In the genomic region with DNA sequence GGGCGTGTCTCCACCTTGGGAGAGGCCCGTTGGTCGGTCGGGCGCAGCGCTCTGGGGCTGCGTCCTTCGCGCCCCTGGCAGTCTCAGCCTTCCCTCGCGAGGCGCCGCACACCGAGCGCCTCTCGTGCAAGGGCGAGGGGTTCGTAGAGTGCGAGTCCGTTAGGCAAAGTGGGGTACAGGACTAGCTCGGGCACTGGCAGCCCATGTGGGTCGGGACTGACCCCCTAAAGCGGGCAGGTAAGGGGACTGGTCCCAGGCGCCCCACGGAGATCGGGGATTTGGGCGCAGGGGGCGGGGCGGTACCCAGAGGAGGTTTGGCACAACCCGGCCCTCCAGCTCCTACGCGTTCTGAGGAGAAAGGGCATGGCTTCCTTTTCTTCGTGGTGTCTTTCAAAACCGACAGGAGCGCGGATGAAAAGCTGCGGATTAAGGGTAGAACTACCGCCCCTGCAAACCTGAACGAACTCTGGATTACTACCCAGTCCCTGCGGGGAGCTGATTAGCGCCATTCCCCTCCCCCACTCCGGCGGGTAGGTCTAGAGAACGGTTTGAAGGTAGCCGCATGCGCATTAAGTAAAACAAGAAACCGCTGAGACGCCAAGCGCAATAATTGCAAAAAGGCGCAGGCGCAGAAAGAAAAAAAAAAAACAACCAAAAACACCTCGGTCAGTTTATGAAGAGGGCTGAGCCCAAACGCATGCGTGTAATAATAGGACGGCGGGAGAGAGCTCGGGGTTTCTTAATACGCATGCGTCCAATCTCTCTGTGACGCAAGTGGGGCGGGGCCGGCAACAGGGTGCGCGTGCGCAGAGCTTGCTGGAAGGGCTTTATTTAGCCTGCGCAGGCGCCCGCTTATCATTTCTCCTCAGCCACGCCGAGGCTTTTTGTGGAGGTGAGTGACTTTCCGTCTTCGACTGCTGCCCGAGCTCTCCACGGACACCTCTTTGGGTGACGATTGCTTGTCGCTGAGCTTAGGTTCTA, we compare ENCODE assay signal across 8 mouse cellular contexts. TPM values are rescaled to one million over a fixed set of nuclear protein-coding genes. Genes with fewer than 3 reads are reported as not detected.
DNase-seq lines count a peak whose midpoint lies in the region; ATAC-seq lines count a peak whose summit lies in the region.

A gene (plus strand): TSS at position 80 of the 981 bp plus-strand sequence.

- H3K4me3 ChIP-seq in lung, embryonic 16.5 days (ENCODE audit: low read length) = peak within 1 kb of the TSS; percentile 100

- peak; percentile 96 for DNase-seq in MEL-GATA-1-ER (ENCODE audit: extremely low read depth, low read depth)
- peak; percentile 99 for DNase-seq in cerebellum, adult 8-10 months
- DNase-seq in forelimb bud, embryonic 11.5 days (ENCODE audit: low read depth, low spot score) = peak; percentile 99
- DNase-seq in layer of hippocampus, adult 9-10 months (ENCODE audit: low spot score) = peak; percentile 97
- peak; percentile 99 for DNase-seq in ovary, postnatal 10 days (ENCODE audit: low spot score)
- peak; percentile 96 to 97 for DNase-seq in thymus, postnatal 10 days (ENCODE audit: low spot score in 2 of 2)

- ATAC-seq in hematopoietic stem cell, adult 5-6 weeks (replicated peaks in 1 of 2; ENCODE audit: insufficient read depth in 1 of 2, low FRiP score in 2 of 2, low TSS enrichment in 1 of 2, low read depth in 1 of 2, poor library complexity in 2 of 2, severe bottlenecking in 2 of 2) = peak; percentile 80 to 84
- peak; percentile 94 for ATAC-seq in lung, embryonic 16.5 days (ENCODE audit: low read depth)

- no peaks in the 10 kb centered on the region for H3K27me3 ChIP-seq in lung, embryonic 16.5 days (ENCODE audit: control insufficient read depth, insufficient read depth, low read depth, low read length)

- peaks cover 17% of the 10 kb centered on the region for H3K4me1 ChIP-seq in lung, embryonic 16.5 days (replicated peaks; ENCODE audit: control insufficient read depth, insufficient read depth, low read length)

- H3K36me3 ChIP-seq in lung, embryonic 16.5 days (ENCODE audit: control insufficient read depth, insufficient read depth, low read length) = peaks cover 7% of the 10 kb centered on the region

- H3K9ac ChIP-seq in lung, embryonic 16.5 days (ENCODE audit: low read length) = peak within 1 kb of the TSS; percentile 99

- peak within 1 kb of the TSS; percentile 100 for H3K27ac ChIP-seq in lung, embryonic 16.5 days (ENCODE audit: low read length)

- peak within 1 kb of the TSS; percentile 90 for H3K4me2 ChIP-seq in lung, embryonic 16.5 days (ENCODE audit: low read depth, low read length)

- H3K9me3 ChIP-seq in lung, embryonic 16.5 days (ENCODE audit: control insufficient read depth, low read length) = no peaks in the 10 kb centered on the region

- WGBS in lung, embryonic 16.5 days = under 1% methylated on average over 76 of the region's 76 CpGs

RNA-seq across cellular contexts. Expression of the gene that starts here (rescaled TPM):
- total RNA-seq in hematopoietic stem cell, adult 5-6 weeks (2017) = 1,107 and 1,206 TPM in 2 replicates
- 474 and 483 TPM in 2 replicates for polyA plus RNA-seq in lung, embryonic 16.5 days (2015; fragmentation: Nextera tagmentation; extraction: Ambion mirVana)

Comparison
In these comparisons a context has a peak if more than half of its experiments do, and no peak if none do; other contexts are left out.
1. Peak in every context shown above with its lines: DNase-seq, ATAC-seq, H3K4me3 ChIP-seq and H3K27ac ChIP-seq.